Mouse (Mus musculus): ENCODE measurements around the gene Slc22a1. TPM values are rescaled to one million over a fixed set of nuclear protein-coding genes. Genes with fewer than 3 reads are reported as not detected.

Slc22a1 gene
- total and polyA plus RNA-seq, 3 experiments = 0.03 TPM; not detected in 2

GRCm38 (mm10) chr17:12710976-12711375 is 35.3 kb upstream of the Slc22a1 start:
- no peak for TF ChIP-seq GATA1 (IDR thresholded peaks at IDR 0.05; ENCODE audit: borderline replicate concordance, low read length)
- TF ChIP-seq CTCF (IDR thresholded peaks at IDR 0.05; ENCODE audit: low read depth, low read length) = no peak
- TF ChIP-seq GATA2 (IDR thresholded peaks at IDR 0.05; ENCODE audit: borderline replicate concordance, low read depth, low read length) = no peak
- TF ChIP-seq TAL1 (conservative IDR thresholded peaks at IDR 0.05; ENCODE audit: low read depth, low read length) = no peak
- no peak for TF ChIP-seq POLR2AphosphoS5 (IDR thresholded peaks at IDR 0.05; ENCODE audit: insufficient replicate concordance, low read depth, low read length)
- H3K9me3 ChIP-seq (replicated peaks) = no peaks in the 10 kb centered on the region
- H3K27me3 ChIP-seq (ENCODE audit: insufficient read depth, low read length) = peaks cover 28% of the 10 kb centered on the region
- peaks cover 94% of the 10 kb centered on the region for H3K36me3 ChIP-seq (replicated peaks)
- peaks cover 22% of the 10 kb centered on the region for H3K4me1 ChIP-seq (ENCODE audit: insufficient read depth, low read depth, low read length)
- ATAC-seq (ENCODE audit: extremely low read depth, insufficient number of reproducible peaks, low FRiP score, poor library complexity, severe bottlenecking) (no peak), DNase-seq (ENCODE audit: low spot score) (no peak)
- H3K4me3 ChIP-seq (ENCODE audit: low read depth, low read length) = no peak overlapping the region

- TF ChIP-seq TAL1 (conservative IDR thresholded peaks at IDR 0.05; ENCODE audit: low read depth, low read length) (no peak), POLR2AphosphoS5 (IDR thresholded peaks at IDR 0.05; ENCODE audit: insufficient replicate concordance, low read depth, low read length) (no peak), GATA2 (IDR thresholded peaks at IDR 0.05; ENCODE audit: borderline replicate concordance, low read depth, low read length) (no peak), CTCF (IDR thresholded peaks at IDR 0.05; ENCODE audit: low read depth, low read length) (no peak), GATA1 (IDR thresholded peaks at IDR 0.05; ENCODE audit: borderline replicate concordance, low read length) (no peak)
- Histone ChIP-seq H3K4me1 (ENCODE audit: insufficient read depth, low read depth, low read length) (peaks cover 14% of the 10 kb centered on the region), H3K36me3 (replicated peaks) (peaks cover 93% of the 10 kb centered on the region), H3K4me3 (ENCODE audit: low read depth, low read length) (no peak overlapping the region), H3K9me3 (replicated peaks) (no peaks in the 10 kb centered on the region), H3K27me3 (ENCODE audit: insufficient read depth, low read length) (peaks cover 31% of the 10 kb centered on the region)
- ATAC-seq (ENCODE audit: extremely low read depth, insufficient number of reproducible peaks, low FRiP score, poor library complexity, severe bottlenecking) = no peak
- DNase-seq (ENCODE audit: low spot score) = no peak
Measured at GRCm38 (mm10) chr17:12710050-12710780, 34.6 kb upstream of the Slc22a1 start.

- DNase-seq (ENCODE audit: low spot score) (no peak), ATAC-seq (ENCODE audit: extremely low read depth, insufficient number of reproducible peaks, low FRiP score, poor library complexity, severe bottlenecking) (no peak)
- 0 out of 2 replicates have a peak, but pooled peaks cover 2% of the 10 kb centered on the region for H3K4me1 ChIP-seq (ENCODE audit: insufficient read depth, low read depth, low read length)
- peaks cover 37% of the 10 kb centered on the region for H3K27me3 ChIP-seq (ENCODE audit: insufficient read depth, low read length)
- TF ChIP-seq TAL1 (conservative IDR thresholded peaks at IDR 0.05; ENCODE audit: low read depth, low read length) (no peak), CTCF (IDR thresholded peaks at IDR 0.05; ENCODE audit: low read depth, low read length) (no peak), GATA2 (IDR thresholded peaks at IDR 0.05; ENCODE audit: borderline replicate concordance, low read depth, low read length) (no peak), POLR2AphosphoS5 (IDR thresholded peaks at IDR 0.05; ENCODE audit: insufficient replicate concordance, low read depth, low read length) (no peak), GATA1 (IDR thresholded peaks at IDR 0.05; ENCODE audit: borderline replicate concordance, low read length) (no peak)
- H3K9me3 ChIP-seq (replicated peaks) = no peaks in the 10 kb centered on the region
- peaks cover 93% of the 10 kb centered on the region for H3K36me3 ChIP-seq (replicated peaks)
- no peak overlapping the region for H3K4me3 ChIP-seq (ENCODE audit: low read depth, low read length)
Measured at GRCm38 (mm10) chr17:12708398-12708797, 32.8 kb upstream of the Slc22a1 start.

GRCm38 (mm10) chr17:12706590-12707049 is 31.0 kb upstream of the Slc22a1 start:
- Histone ChIP-seq H3K4me1 (ENCODE audit: insufficient read depth, low read depth, low read length) (0 out of 2 replicates have a peak, but pooled peaks cover 2% of the 10 kb centered on the region), H3K36me3 (replicated peaks) (peaks cover 93% of the 10 kb centered on the region), H3K9me3 (replicated peaks) (no peaks in the 10 kb centered on the region), H3K4me3 (ENCODE audit: low read depth, low read length) (no peak overlapping the region), H3K27me3 (ENCODE audit: insufficient read depth, low read length) (peaks cover 50% of the 10 kb centered on the region)
- no peak for DNase-seq (ENCODE audit: low spot score)
- no peak for TF ChIP-seq GATA2 (IDR thresholded peaks at IDR 0.05; ENCODE audit: borderline replicate concordance, low read depth, low read length)
- TF ChIP-seq GATA1 (IDR thresholded peaks at IDR 0.05; ENCODE audit: borderline replicate concordance, low read length) = no peak
- TF ChIP-seq POLR2AphosphoS5 (IDR thresholded peaks at IDR 0.05; ENCODE audit: insufficient replicate concordance, low read depth, low read length) = no peak
- no peak for TF ChIP-seq TAL1 (conservative IDR thresholded peaks at IDR 0.05; ENCODE audit: low read depth, low read length)
- TF ChIP-seq CTCF (IDR thresholded peaks at IDR 0.05; ENCODE audit: low read depth, low read length) = no peak
- no peak for ATAC-seq (ENCODE audit: extremely low read depth, insufficient number of reproducible peaks, low FRiP score, poor library complexity, severe bottlenecking)

- no peak for DNase-seq (ENCODE audit: low spot score)
- ATAC-seq (ENCODE audit: extremely low read depth, insufficient number of reproducible peaks, low FRiP score, poor library complexity, severe bottlenecking) = no peak
- no peak overlapping the region for H3K4me3 ChIP-seq (ENCODE audit: low read depth, low read length)
- H3K4me1 ChIP-seq (ENCODE audit: insufficient read depth, low read depth, low read length) = no peaks in the 10 kb centered on the region
- TF ChIP-seq GATA2 (IDR thresholded peaks at IDR 0.05; ENCODE audit: borderline replicate concordance, low read depth, low read length) (no peak), POLR2AphosphoS5 (IDR thresholded peaks at IDR 0.05; ENCODE audit: insufficient replicate concordance, low read depth, low read length) (no peak), TAL1 (conservative IDR thresholded peaks at IDR 0.05; ENCODE audit: low read depth, low read length) (no peak), GATA1 (IDR thresholded peaks at IDR 0.05; ENCODE audit: borderline replicate concordance, low read length) (no peak), CTCF (IDR thresholded peaks at IDR 0.05; ENCODE audit: low read depth, low read length) (no peak)
- H3K9me3 ChIP-seq (replicated peaks) = no peaks in the 10 kb centered on the region
- H3K27me3 ChIP-seq (ENCODE audit: insufficient read depth, low read length) = peaks cover 69% of the 10 kb centered on the region
- H3K36me3 ChIP-seq (replicated peaks) = peaks cover 97% of the 10 kb centered on the region
Measured at GRCm38 (mm10) chr17:12702901-12703300, 27.3 kb upstream of the Slc22a1 start.

GRCm38 (mm10) chr17:12700373-12700772 is 24.7 kb upstream of the Slc22a1 start:
- ATAC-seq (ENCODE audit: extremely low read depth, insufficient number of reproducible peaks, low FRiP score, poor library complexity, severe bottlenecking) = no peak
- H3K36me3 ChIP-seq (replicated peaks) = peaks cover 97% of the 10 kb centered on the region
- TF ChIP-seq CTCF (IDR thresholded peaks at IDR 0.05; ENCODE audit: low read depth, low read length) (no peak), TAL1 (conservative IDR thresholded peaks at IDR 0.05; ENCODE audit: low read depth, low read length) (no peak), GATA1 (IDR thresholded peaks at IDR 0.05; ENCODE audit: borderline replicate concordance, low read length) (no peak), GATA2 (IDR thresholded peaks at IDR 0.05; ENCODE audit: borderline replicate concordance, low read depth, low read length) (no peak), POLR2AphosphoS5 (IDR thresholded peaks at IDR 0.05; ENCODE audit: insufficient replicate concordance, low read depth, low read length) (no peak)

More at GRCm38 (mm10) chr17:12700373-12700772, 24.7 kb upstream of the Slc22a1 start:
- H3K4me1 ChIP-seq (ENCODE audit: insufficient read depth, low read depth, low read length) = no peaks in the 10 kb centered on the region
- no peak overlapping the region for H3K4me3 ChIP-seq (ENCODE audit: low read depth, low read length)
- peaks cover 69% of the 10 kb centered on the region for H3K27me3 ChIP-seq (ENCODE audit: insufficient read depth, low read length)
- no peaks in the 10 kb centered on the region for H3K9me3 ChIP-seq (replicated peaks)
- no peak for DNase-seq (ENCODE audit: low spot score)
